Mouse (Mus musculus) adrenal gland, adult (tissue): ENCODE data around the gene Uri1.

ENCODE experiments used
- DNase-seq, 2 experiments: peaks; one replicate each; pipeline ENCODE4 v3.0.0; 2022 to 2023; ENCODE audit warnings: low spot score in 1 of 2; ENCODE audit not compliant: inconsistent age in 2 of 2

Gene Uri1

DNA sequence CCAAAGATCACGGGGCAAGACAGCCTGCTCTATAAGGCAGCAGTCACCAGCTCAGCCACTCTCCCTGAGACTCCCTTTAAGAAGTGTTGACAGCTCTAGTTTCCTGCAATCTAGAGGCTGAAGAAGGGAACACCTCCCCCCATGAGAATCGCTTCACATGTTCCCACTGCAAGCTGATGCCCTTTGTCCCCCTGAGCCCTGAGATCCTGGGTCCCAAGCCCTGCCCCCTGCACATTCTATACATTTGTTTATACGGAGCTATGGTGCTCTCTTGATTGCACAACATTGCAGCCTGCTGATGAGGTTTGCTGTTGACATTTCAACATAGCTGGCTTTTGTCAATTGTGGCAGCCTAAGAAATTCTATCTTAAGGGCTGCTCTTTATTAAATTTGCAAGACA, 91.7 kb downstream of the Uri1 start:
- DNase-seq, result no peak

DNA sequence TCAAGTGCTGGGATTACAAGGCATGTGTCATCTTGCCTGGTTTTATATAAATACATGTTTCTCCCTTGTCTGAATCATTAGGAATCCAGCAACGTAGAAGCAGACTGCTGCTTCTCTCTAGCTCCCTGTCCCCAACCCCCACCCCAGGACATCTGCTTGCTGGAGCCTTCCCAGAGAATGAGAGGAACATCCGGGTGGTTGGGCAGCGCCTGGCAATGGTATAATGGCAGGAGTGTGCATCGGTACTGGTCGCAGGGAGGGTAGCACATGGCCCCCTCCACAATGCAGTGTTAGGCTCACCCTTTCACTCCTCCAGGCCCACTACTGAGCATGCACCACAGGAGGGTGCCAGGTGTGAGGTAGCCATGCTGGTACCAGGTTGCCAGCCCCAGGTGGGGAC, 93.6 kb downstream of the Uri1 start:
- DNase-seq, result peak; percentile 12 to 37

- DNase-seq, result no peak
Observed at GRCm38 (mm10) chr7:37922999-37923398, 100.4 kb downstream of the Uri1 start.

GRCm38 (mm10) chr7:37921681-37922430, 101.5 kb downstream of the Uri1 start:
- DNase-seq, result no peak

DNA sequence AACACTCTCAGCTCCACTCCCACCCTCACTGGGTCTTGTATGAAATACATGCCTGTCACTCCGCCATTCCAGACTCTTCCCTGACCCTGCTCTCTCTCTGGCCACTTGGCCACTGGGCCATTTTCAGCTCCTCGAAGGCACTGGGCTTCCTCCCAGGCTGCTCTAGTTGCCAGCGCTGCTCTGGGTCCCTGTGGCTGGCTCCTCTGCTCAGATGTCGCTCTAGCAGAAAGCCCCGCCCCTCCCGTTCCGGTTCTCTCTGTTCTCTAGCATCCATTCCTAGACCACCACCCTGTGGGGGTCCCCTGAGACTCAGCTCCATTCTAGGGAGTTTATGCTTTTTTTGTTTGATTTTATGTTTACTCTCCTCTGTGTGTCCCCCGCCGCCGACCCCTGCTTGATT, 104.4 kb downstream of the Uri1 start:
- DNase-seq, result no peak

DNA sequence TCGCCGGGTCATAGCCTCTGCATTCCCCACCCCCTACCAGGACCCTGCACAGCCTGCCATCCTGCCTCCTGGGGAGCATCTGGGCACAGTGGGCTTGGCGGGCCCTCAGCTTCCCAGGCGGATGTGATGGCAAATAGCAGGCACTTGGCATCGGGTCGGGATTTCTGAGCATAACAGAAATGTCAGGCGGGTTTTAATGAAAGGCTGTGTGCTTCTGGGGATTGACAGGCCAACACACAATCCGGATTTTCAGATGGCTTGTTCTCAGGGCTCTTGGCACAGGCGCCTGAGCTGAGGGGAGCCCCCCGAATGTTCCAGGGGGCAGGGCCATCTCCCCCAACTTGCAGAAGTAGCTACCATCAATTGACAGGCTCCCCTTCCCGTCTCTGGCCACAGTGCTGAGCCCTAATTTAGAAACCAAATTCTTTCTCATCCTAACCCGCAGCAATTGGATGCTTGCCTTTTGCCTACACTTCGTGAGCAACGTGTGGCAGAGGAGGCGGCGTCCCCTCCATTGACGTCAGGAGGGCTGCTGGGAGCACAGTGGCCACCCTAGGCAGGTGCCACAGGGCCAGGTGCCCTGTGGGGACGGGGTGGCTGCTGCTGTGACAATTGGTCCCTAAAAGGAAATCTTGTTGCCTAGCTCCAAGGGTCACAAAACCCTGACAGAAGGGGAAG, 106.5 kb downstream of the Uri1 start:
- DNase-seq, result no peak

- no peak for DNase-seq
Observed at GRCm38 (mm10) chr7:37911802-37912122, 111.6 kb downstream of the Uri1 start.

DNA sequence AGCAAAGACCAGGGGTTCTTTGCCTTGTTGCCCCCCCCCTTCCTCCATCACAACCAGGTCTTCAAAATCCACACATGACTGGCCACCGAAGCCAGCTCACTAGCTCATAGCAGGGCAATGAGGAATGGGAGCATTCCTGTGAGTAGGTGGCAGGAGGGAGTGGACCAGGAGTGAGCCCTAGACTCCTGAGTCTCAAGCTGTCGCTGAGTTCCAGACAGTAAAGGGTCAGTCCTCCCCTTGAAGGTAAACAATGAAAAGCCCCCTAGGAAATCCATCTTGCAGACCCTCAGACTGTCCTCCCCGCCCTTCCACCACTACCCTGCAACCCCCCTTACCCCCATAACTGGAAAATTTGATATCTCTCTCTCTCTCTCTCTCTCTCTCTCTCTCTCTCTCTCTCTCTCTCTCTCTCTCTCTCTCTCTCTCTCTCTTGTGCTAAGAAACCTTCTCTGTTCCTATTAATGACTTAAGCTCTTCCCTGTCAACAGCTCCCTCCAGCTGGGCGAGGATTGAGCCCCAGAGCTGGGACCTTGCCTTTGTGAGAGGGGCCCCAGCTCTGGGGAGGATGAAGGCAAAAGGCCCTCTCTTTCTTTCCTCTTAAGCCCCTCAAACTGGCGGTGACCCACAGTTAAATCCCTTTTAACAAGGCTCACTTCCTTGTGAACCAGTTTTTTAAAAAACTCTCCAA, 112.1 kb downstream of the Uri1 start:
- DNase-seq, result no peak

DNA sequence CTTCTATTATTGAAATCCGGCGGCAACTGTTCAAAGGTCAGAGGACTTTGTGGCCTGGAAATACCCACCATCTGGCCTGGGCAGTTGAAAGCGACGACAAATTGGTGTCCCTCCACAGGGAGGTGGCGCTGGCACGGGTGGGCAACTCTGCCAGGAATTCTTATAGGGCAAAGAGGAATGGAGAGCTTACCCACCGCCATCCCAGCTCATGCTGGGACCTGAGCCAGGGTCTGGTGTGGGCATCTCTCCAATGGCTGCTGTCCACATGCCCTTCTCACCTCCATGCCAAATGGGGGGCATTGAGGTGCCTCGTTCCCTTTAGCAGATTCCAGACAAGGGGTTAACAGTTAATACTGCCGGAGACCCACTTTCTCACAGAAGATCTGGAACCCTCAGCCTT, 113.2 kb downstream of the Uri1 start:
- no peak for DNase-seq
